Mouse (Mus musculus): Measurements from ENCODE around the gene Grip2.
A peak's percentile ranks its signal among the peaks of the same experiment; 100 is the strongest.

The Grip2 gene

DNA sequence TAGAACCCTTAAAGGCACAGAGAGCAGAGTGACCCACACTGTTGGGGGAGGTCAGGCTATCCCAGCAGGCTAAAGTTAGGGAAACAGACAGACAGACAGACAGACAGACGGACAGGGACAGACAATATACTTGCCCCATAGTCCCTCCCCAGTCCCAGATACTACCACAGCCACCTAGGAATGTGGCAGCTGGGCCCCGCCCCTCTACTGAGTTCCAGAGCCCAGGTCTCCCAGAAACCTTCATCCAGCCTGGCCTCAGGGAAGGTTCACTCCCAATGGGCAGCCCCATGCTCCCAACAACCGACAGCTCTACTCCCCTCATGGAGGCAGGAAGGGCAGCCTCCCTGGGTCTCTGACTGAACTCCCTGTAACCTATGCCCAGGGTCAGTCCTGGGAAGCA, 31.4 kb downstream of the Grip2 start:
- no peak for DNase-seq (ENCODE audit: low read depth)

DNA sequence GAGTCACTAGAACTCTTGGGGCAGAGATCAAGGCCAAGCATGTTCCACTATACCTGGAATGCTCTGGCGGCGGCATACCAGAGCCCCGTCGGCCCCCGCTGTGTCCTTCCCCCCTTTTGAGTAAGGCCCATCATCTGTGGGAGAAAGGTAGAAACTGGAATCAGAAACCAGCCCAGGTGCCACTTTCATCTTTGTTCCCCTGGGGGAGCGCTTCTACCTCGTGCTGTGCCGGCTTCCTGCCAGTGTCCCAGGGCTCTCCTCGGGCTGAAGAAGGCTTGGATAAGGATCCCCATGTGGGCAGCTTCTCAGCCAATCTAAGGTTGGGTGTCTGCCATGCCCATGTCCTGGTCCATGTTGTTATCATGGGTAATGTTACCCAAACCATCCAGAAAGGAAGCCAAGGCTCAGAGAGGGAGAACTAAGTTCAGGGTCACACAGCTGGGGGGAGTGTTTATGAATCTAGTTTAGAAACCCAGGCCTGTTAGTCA, 38.7 kb downstream of the Grip2 start:
- DNase-seq (ENCODE audit: low read depth), result no peak

DNA sequence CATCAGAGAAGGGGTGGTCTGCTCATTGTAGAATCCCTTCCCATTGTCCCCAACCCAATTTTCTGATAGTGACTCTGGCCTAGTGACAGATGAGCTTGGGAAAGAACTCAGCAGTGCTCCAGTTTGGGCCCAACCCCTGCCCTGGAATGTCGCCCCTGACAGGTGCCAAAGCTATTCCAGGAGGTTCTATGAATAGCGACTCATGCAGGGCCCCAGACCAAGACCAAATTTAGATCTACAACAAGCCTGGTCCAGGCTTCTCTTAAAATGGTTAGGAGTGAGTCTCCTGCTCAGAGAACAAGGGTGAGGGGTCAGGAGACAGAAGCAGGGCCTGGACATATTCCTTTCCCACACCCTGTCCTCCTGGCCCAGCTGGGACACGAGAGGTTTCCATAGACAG, 42.0 kb downstream of the Grip2 start:
- no peak for DNase-seq (ENCODE audit: low read depth)

DNA sequence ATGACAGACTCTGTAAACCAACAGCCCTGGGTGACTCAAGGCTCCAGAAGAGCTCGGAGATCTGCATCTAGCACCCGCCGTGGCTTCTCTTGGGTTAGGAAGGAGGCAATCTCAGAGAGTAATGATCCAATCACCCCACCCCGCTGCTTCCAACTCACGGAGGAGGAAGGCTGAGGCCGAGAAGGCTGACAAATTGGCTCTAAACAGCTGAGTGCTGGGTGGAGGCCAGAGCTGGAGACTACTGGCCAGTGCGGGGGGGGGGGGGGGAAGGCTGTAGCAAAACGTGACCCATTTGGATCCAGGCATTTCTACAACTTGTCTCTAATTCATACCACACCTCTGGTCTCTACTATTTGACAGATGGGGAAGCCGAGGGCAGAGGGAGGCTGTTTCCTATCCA, 47.8 kb downstream of the Grip2 start:
- no peak for DNase-seq (ENCODE audit: low read depth)

DNA sequence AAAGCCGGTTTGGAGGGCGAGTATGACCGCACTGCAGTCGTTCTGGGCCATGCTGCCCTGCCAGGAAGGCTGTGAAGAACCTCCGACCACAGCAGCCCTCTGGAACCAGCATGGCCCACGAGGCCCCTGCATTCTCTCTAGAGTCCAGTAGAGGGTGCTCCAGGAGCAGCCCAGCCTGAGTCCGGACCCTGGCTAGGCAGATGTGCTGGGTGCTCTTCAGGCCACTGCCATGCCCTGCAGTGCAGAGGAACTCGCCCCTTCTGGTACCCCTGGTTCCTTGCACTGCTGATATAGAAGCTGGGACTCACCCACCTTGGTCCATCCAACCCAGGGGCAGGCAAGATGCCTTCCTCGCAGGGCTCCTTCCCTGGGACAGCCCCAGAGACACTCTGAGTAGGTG, 50.5 kb downstream of the Grip2 start:
- peak; percentile 22 for DNase-seq (ENCODE audit: low read depth)

DNA sequence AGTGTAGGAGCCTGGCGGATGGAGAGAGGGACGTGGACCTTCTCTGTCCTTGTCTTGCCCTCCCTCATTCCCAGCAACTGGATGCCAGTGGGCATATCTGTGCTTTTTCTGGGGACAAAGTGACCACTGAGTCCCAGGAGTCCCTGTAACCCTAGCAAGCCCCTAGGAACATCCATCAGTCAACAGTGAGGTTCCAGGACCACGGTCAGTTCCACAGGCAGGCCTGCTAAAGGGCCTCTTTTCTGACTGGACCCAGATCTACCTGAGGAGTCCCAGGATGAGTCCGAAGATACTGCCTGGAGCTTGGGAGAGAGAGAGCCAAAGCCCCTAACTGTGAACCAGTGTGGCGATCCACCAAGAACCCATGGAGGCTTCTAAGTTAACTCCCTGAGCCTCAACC, 53.1 kb downstream of the Grip2 start:
- no peak for DNase-seq (ENCODE audit: low read depth)

DNA sequence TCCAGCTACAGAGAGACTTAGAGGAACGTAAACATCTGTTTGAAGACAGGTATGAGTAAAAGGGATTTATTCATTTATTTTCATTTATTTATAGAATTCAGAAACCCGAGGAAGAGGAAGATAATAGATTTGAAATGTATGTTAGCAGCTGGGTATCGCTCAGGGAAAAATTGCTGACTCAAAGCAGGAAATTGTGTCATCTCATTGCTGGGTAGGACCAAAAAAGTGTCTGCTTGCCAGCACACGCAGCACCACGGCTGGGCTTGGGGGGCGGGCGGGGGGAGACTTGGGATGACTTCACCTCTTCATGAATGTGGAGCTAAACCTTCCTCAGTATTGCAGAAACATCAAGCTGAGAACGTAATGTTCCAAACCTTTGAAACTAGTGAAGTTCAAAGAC, 59.5 kb downstream of the Grip2 start:
- DNase-seq (ENCODE audit: low read depth), result no peak

DNA sequence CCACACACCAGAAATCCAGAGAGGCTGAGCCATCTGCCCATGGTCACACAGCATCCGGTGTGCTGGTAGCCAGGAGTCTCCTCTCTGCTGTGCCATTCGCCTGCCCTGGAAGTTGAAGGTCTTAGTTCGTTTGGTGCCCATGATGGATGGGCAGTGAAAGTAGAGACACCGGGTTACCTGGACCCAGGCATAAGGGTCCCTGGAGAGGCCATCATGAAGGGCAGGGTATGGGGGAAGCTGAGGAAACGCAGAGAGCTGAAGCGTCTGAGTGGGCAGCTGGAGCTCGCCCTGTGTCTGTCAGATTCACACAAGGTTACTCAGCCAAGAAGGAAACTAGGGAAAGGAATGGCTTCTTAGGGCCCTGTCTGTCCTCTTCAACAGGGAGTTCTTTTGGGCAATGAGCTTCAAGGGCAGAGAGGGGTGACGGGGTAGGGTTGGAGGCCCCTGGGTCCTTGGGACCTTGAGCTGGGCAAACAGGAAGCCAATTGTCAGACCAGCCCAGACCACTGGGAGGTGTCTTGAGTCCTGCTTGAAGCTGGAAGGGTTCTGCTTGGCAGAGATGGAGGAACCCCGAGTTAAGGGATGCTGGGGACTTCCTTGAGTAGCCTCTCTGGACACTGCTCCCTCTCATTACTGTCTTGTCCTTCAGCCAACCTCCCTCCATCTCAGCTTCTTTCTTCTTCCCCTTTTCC, 64.9 kb downstream of the Grip2 start:
- DNase-seq (ENCODE audit: low read depth), result no peak

DNA sequence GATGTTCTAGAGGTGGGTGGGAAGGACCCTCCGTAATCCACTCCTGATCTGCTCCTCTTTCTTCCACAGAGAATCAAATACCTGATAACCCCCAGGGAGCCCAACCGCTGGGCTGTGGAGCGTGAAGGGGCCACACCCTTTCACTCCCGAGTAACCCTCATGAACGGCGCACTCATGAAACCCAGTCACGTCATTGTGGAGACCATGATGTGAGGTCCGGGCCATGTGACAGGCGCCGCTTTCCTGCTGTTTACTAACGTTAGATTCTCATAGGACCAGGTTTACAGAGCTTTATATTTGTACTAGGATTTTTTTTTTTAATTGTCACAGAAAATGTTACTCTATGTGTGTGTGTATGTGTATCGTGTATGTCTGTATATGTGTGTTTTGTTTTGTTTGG, 72.2 kb downstream of the Grip2 start:
- DNase-seq (ENCODE audit: low read depth), result no peak

DNA sequence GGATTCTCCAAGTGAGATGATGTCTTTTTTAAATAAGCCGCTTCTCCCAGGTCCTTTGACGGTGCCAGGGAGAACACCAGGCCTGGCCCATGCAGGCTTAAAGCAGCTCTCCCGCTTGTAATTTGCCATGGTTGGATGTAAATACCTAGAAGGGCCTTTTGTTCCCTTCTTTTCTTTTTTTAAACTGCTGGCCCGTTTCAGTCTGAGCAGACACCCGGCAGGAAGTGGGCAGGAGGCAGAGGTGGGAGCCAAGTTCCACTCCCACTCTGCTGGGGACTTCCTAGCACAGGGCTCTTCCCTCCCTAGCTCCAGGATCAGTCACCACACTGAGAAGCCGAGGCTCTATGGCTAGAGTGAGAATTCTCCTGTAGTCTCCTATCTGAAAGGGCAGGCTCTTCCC, 73.0 kb downstream of the Grip2 start:
- no peak for DNase-seq (ENCODE audit: low read depth)

DNA sequence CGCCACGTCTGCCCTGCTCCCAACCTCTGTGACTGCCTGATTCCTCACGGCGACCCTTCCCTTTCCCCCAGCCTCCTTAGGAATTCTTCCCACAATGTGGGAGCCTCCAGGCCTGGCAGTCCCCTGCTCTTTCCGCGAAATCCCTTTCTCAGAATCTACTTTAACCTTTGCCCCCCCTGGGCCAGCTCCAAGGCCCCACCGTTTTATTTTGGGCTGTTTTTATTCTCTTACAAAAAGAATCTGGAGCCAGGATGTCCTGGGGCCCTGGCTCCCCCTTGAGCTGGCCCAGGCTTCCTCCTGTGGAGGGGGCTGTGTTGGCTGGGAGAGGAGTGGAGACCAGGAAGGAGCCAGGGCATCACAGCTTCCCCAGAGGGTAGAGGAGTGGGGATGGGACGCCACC, 74.2 kb downstream of the Grip2 start:
- DNase-seq (ENCODE audit: low read depth), result no peak

DNA sequence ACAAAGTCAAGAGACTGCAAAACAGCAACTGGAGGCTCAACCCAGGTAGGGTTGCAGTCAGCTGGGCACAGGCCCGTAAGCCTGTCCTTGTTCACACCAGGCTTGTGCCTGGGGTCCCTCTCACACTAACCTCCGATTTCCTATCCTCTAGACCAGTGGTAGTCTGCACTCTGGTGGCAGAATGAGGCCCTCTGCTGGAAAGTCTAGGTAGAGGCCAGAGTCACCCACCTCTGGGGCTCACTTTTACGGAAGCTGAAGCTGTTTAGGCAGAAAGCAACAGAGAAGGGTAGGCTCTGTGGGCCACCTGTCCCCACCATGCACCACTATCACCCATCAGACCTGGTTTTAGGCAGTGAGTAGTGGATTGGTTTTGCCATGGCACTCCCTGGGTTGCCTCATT, 76.1 kb downstream of the Grip2 start:
- DNase-seq (ENCODE audit: low read depth), result no peak

DNA sequence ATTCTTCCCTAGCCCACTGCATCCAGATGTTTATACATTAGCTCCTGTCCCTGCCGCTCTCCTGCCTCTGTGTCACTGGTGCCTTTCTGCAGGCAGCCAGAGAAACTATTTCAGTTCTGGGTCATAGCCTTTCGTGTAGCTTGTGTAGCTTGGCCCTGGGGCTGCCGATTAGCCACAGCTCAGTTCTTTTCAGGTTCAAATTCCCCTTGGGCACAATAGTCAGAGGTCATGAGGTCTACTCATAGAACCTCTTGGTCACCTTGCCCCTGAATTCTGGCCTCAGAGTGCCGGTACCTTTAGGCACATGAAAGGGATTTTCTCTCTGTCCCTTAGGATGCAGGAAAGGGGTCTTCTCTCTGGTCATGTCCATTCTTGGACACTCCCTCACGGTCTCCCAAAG, 80.3 kb downstream of the Grip2 start:
- DNase-seq (ENCODE audit: low read depth), result no peak

DNA sequence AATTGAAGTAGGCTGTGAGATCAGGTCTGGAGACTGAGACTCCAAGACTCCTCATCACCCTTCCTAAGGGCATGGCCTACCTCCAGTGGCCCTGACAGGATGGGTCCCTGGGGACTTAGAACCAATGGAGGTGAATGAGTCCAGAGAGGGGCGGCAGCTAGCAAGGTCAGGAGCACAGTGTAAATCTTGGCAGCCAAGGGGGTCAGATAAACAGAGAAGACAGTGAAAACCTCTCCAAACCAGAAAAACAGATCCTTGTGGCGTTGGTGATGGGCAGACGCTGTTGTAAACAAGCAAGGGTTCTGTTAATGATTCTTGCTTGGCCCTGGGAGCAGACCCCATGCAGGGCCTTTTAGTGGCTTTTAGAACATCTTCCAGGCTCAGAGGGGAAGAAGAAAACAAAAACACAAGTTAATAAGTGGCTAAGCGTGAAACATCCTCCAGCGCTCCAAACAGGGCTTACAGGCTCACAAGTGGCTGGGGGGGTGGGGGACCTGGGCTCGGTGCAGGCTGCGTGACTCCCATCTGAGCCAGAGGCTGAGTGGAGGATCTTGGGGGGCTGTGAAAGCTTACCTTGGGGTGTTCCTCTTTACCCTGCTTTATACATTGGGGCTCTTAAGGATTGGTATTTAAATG, 81.0 kb downstream of the Grip2 start:
- no peak for DNase-seq (ENCODE audit: low read depth)

DNA sequence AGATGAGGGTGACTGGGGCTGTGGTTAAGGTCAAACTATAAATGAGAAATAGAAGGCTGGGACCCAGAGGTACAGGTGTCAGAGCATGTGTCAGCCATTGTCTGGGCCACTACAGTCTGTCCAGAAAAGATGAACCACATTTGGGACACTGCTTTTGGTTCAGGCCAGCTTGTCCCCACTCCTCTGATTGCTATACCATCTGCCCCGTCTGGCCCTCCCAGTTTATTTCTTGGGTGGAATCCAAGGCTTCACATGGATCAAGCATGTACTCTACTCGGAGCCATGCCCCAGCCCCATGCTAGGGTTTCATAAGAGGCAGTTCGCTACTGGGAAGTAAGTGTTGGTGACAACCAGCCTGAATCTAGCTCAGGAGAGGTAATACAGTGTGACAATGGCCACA, 81.8 kb downstream of the Grip2 start:
- no peak for DNase-seq (ENCODE audit: low read depth)

DNA sequence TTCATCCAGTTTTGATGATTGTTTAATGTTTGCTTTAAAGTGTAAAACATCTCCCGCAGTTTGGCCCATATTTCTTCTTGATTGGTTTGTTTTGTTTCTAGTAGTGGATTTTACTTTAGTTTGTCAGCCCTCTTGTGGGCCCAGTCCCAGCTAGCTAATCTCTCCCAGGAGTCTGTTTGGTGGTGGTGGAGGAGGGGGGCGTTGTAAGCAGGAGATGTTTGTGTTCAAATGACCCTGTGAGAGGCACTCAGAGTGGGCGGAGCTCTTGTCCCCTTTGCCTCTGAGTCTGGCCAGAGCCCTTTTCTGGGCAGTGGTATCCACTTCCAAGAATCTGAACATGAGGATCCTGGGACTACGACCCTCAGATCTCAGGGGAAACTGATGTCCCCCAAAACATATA, 83.2 kb downstream of the Grip2 start:
- DNase-seq (ENCODE audit: low read depth), result no peak

DNA sequence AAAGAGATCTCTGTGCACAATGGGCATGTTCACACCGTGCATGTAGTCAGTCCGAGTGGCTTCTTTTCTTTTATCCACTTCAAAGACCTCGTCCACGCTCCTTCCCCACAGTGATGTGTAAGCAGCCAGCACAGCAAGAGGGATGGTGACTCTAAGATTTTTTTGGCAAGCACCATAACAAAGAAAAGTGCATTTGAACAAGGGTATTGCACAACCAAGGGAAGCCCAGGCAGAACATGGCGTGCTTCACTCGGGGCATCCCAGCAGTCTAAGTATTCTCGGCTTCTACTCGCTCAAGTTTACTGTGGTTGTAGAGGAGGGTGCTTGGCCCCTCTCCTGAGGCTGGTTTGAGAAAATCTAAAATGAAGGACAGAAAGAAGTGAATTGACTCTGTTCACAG, 84.1 kb downstream of the Grip2 start:
- no peak for DNase-seq (ENCODE audit: low read depth)

DNA sequence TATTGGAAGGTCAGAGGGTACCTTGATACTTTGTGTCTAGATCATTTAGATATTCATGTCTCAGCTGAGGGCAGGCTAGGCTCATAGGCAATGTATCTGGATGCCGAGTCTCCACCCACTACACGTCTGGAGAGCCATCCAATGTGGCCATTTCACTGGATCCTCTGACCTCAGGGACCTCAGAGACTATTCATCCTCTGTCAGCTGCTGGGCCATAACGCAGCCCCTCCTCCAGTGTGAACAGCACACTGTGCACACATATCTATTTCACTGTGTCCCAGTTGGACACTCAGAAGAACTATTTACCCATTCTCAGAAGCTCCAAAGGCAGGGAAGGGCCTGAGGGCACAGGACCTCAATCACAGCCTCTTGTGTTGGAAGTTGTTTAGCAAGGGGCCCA, 84.6 kb downstream of the Grip2 start:
- no peak for DNase-seq (ENCODE audit: low read depth)

DNA sequence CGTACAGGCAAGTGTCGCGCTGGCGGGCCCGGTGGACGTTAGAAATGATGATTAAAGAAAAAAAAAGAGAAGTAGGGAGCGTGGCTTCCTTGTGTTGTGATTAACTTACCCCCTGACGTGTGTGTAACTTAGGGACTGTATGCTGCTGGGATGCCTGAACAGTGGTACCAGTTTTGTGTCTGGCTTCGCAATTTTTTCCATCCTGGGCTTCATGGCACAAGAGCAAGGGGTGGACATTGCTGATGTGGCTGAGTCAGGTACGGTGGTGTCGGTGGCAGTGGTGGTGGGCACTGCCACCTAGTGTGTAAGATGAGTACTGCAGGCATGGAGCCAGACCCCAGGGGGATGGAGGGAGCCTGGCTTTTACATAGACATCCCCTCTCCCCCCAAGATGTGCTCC, 86.0 kb downstream of the Grip2 start:
- DNase-seq (ENCODE audit: low read depth), result no peak

DNA sequence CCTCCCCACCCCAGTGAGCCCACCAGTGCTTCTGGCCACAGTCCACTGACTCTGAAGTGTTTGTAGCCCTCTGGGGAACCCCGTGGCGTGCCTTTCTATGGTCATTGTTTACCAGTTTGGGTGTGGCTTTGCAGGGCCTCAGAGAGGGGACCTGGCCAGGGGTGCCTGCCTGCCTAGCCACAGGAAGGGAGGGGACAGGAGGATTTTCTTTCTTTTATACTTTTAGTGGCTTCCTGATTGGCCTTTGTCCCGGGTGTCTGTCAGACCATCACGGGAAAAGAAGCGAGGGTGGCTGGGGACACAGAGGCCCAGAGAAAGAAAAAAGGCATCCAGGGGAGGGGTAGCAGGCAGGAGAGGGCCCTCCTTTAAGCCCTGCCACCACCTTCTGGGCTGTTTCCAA, 89.0 kb downstream of the Grip2 start:
- DNase-seq (ENCODE audit: low read depth), result no peak

DNA sequence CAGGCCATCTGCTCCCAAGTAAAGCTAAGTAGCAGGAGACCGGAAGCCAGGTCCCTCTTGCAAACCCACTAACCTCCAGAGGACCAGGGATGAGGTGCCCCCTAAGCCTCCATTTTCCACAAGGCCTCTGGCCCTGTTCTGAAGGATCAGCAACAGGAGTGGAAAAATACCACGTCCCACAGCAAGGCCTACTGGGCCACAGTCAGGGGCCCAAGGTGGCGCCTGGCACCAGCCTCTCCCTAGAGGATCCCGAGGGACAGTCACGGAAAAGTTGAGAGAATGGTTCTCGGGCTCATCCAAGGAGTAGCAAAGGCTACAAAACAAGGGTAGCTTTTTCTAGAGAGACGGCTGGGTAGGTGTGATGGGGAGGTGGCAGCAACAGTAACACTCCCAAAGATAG, 89.6 kb downstream of the Grip2 start:
- no peak for DNase-seq (ENCODE audit: low read depth)

DNA sequence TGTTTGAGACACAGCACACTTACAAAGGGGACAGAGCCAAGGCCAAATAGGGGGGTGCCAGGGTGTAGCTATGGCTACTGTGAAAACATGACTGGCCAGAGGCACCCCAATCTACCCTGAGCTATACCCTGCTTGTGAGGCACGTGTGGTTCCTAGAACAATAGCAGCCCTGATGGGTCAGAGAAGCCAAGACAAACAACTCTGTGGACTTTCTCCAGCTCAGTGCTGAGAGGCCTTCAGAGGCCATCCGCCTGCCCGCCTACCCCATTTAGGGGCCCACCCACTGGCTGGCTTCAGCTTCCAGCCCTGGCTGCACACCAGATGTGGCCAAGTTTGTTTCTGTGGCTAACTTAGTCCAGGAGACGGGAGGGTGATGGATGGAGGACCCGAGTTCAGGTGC, 90.6 kb downstream of the Grip2 start:
- peak; percentile 92 for DNase-seq (ENCODE audit: low read depth)

DNA sequence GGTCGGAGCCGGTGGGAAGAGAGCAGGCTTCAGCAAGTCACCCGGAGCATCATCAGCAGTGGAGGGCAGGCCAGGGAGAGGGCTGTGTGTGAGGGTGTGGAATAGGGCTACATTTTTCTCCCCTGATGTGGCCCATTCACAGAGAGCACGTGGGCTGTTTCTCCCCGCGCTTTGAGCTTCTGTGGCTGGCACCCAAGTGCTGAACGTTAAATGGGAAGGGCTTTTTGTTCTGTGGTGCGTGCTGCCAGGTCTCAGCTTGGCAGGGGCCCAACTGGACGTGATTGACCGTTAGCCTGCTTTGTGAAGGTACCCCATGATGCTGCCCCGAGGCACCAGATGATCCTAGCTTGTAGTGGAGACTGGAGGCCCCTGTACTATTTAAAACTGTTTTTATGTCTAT, 94.9 kb downstream of the Grip2 start:
- DNase-seq (ENCODE audit: low read depth), result peak; percentile 81

DNA sequence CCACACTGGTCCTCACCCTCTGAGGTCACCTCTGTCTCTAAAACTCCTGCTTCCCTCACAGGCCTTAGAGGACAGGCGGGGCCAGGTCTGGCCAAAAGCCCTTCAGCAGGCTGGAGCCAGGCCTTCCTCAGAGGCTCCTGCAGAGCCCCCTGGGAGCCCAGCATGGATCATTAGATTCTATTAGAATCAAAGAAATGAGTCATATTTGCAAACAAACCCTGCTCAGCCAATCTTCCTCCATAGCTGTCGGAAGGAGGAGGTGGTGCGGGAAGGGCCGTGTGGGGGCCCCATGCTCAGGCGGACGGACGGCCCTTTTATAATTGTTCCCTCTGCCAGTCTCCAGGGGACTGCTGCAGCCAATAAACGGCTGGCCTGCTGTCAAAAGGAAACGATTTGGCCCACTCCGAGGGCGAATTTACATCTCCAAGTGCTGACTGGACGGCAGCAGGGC, 97.3 kb downstream of the Grip2 start:
- peak; percentile 97 for DNase-seq (ENCODE audit: low read depth)
